Mouse (Mus musculus) ZHBTc4 (cell line): Measurements from ENCODE around the gene Agtr2.
A peak's percentile ranks its signal among the peaks of the same experiment; 100 is the strongest.
"Not testable (repeated sequence)": the region's sequence is repeated elsewhere in the genome, so short reads cannot be mapped to it uniquely, and the experiment has no call there.

ENCODE experiments used
- DNase-seq: peaks from one replicate; pipeline ENCODE4 v3.0.0-alpha.2; 2011; ENCODE audit warnings: low read depth, low spot score

Agtr2 gene

GRCm38 (mm10) chrX:21484414-21484813 lies at the start of gene Agtr2:
Agtr2 (plus strand) TSS chrX:21484544.
- DNase-seq: no peak

- no peak for DNase-seq
These were observed 31.8 kb upstream of the Agtr2 start for GRCm38 (mm10) chrX:21452519-21452918.

- peak; percentile 21 for DNase-seq
These were observed 3.8 kb downstream of the Agtr2 start for GRCm38 (mm10) chrX:21488111-21488510.

- DNase-seq: peak; percentile 6
These were observed 15.9 kb downstream of the Agtr2 start for GRCm38 (mm10) chrX:21500242-21500641.

- not testable (repeated sequence) for DNase-seq
These were observed 23.0 kb downstream of the Agtr2 start for GRCm38 (mm10) chrX:21507333-21507732.

DNA sequence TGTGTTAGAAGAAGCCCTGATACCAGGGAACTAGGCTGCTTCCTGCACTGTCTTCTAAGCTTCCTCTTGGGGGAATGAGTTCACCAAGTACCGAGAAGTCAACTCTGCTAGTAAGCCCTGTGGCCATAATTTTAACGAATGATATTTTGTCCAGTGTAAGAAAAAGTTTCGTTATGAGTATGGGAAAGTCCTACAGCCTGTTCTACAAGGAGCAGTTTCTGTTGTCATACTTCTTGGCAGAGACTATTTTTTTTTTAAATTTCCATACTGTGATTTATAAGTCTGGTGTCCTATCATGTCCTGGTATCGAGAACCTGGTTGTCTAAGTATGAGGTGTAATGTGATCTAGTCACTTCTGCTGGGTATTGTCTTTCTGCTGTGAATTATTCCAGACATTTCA lies 38.2 kb downstream of the Agtr2 start:
- DNase-seq: no peak
